Mouse (Mus musculus): ENCODE data around the gene Gif. TPM values are rescaled to one million over a fixed set of nuclear protein-coding genes. Genes with fewer than 3 reads are reported as not detected.

Gene Gif
- total RNA-seq, 2 experiments from 2014 or later: not detected

- DNase-seq (ENCODE audit: low spot score in 2 of 2): no peak
Measured at GRCm38 (mm10) chr19:11793741-11794359, 46.5 kb downstream of the Gif start.

DNA sequence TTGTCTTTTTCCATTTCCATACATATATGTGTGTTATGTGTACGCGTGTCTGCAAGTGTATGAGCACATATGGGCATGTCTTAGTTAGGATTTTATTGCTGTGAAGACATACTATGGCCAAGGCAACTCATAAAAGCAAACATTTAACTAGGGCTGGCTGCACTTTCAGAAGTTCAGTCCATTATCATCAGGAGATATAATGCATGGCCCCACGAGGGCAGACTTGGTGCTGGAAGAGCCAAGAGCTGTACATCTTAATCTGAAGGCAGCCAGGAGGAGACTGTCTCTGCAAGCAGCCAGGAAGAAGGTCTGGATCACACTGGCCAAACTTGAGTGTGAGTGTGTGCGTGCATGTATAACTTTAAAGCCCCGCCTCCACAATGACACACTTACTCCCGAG lies 47.1 kb downstream of the Gif start:
- no peak for DNase-seq (ENCODE audit: low spot score in 2 of 2)

- DNase-seq (ENCODE audit: low spot score in 2 of 2): no peak
Measured at GRCm38 (mm10) chr19:11800531-11801315, 53.4 kb downstream of the Gif start.

GRCm38 (mm10) chr19:11804423-11804822 lies 57.1 kb downstream of the Gif start:
- DNase-seq (ENCODE audit: low spot score in 2 of 2): no peak

- no peak for DNase-seq (ENCODE audit: low spot score in 2 of 2)
Measured at GRCm38 (mm10) chr19:11807251-11807650, 59.9 kb downstream of the Gif start.

- no peak for DNase-seq (ENCODE audit: low spot score in 2 of 2)
Measured at GRCm38 (mm10) chr19:11807822-11808221, 60.5 kb downstream of the Gif start.

GRCm38 (mm10) chr19:11808452-11808851 lies 61.1 kb downstream of the Gif start:
- DNase-seq (ENCODE audit: low spot score in 2 of 2): no peak

DNA sequence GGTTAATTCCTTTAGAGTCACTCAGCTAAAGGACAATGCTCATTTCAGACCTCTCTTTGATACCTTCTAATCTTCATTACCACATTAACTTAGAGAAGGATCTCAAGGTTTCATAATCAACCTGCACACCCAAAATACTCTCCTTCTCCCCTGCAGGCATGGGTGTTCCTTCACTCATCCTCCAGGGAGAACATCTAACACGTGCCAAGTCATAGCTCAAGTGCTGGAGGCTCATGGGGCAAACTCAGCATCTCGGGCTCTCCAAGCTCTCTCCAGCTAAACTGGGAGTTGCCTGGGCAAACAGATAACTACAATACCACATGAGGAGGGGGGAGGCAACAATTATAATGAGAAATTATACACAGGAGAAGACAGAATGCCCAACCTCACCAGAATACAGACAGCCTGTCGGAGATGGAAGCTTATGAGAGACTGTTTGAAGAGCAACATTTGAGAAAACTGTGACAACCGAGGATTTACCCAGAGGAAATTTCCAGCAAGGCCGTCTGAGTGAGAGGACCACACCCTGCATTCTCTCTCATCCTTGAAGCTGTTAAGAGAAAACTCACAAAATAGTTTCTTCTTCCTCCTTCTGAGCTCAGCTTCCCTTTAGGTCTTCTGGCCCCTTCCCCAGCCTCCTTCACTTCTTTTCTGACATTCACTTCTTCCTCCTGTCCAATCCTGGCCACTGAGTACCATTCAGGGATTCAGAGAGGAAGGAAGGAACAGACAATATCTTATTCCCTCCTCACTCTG lies 62.8 kb downstream of the Gif start:
- no peak for DNase-seq (ENCODE audit: low spot score in 2 of 2)

GRCm38 (mm10) chr19:11810856-11811255 lies 63.5 kb downstream of the Gif start:
- no peak for DNase-seq (ENCODE audit: low spot score in 2 of 2)

- DNase-seq (ENCODE audit: low spot score in 2 of 2): no peak
Measured at GRCm38 (mm10) chr19:11811688-11812365, 64.5 kb downstream of the Gif start.

Other genes starting within 250 kb of the Gif start
- gene Ms4a6b, start 231.0 kb upstream of the Gif start, total RNA-seq (2021): 1 to 10 TPM; 1.4 to 3.1 TPM
- gene Ms4a4d, start 210.8 kb upstream of the Gif start, total RNA-seq (2021): not detected
- gene Ms4a6d, start 142.7 kb upstream of the Gif start, total RNA-seq (2021): 1 to 10 TPM; 1.4 to 2.1 TPM
- not detected for gene Ms4a2, start 123.8 kb upstream of the Gif start, total RNA-seq (2021)
- not detected for gene Ms4a3, start 106.7 kb upstream of the Gif start, total RNA-seq (2021)
- not detected for gene Oosp2, start 87.0 kb upstream of the Gif start, total RNA-seq (2021)
- gene Oosp1, start 56.4 kb upstream of the Gif start, total RNA-seq (2021): not detected
- gene Oosp3, start 50.5 kb upstream of the Gif start, total RNA-seq (2021): not detected
- gene Mrpl16, start 22.8 kb downstream of the Gif start, total RNA-seq (2021): 10 to 100 TPM; 39.3 to 43.3 TPM
- gene Stx3, start 71.8 kb downstream of the Gif start, total RNA-seq (2021): 10 to 100 TPM; 29.5 to 30.8 TPM
- not detected for gene Olfr1417, start 91.7 kb downstream of the Gif start, total RNA-seq (2021)
- gene Olfr1418, start 113.5 kb downstream of the Gif start, total RNA-seq (2021): not detected
- gene Olfr1419, start 127.6 kb downstream of the Gif start, total RNA-seq (2021): not detected
- not detected for gene Olfr1420, start 139.0 kb downstream of the Gif start, total RNA-seq (2021)
- gene Patl1, start 164.8 kb downstream of the Gif start, total RNA-seq (2021): 10 to 100 TPM; 20.4 to 22.4 TPM
- 10 to 100 TPM; 55.9 to 58.2 TPM for gene Osbp, start 218.4 kb downstream of the Gif start, total RNA-seq (2021)